Mouse (Mus musculus): ENCODE results near the gene Btbd16.

The Btbd16 gene

DNA sequence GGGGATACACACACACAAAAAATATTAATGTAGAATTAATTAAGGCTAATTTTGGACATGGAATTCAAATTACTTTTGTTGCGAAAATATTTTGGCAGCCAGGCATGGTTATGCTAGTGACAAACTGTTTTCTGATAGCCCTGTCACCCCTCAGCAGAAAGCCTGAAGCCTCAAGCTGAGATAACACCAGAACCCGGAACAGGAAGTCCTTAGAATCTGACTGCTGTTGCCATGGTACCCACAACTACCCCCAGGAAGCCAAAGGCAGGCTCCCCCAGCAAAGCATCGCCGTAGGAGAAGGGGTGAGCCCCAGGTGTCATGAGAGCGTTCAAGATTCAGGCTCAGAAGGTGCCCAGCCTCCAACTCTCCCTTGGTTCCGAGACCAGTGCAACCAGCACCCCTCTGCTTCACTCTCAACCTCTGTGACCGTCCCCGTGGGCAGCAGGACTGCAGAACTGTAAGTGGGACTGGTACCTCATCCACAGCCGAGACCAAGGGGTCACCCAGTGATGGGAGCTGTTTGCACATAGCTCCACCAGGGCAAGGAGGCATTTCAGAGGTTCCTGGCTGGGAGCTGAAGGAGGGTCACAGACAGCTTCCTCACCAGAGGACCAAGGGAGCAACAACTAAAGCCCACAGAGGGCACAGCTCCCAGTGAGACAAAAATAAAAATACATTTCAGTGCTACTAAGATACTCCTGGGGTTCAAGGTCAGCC, at the start of gene Btbd16:
TSS of gene Btbd16 (plus strand) at position 156 of the 717 bp plus-strand sequence.
- ChIA-PET POLR2A (interaction anchor here in 2 of 4 experiments (0.5 to 1.4 kb wide), 3 partner anchors 9 to 53 kb away, joined by 3 to 7 read pairs (median 4); no protein-coding TSS in a partner anchor), CTCF (interaction anchor here (0.5 to 2.7 kb wide), 13 partner anchors 10 to 241 kb away, joined by 3 to 22 read pairs (median 3); no protein-coding TSS in a partner anchor)

DNA sequence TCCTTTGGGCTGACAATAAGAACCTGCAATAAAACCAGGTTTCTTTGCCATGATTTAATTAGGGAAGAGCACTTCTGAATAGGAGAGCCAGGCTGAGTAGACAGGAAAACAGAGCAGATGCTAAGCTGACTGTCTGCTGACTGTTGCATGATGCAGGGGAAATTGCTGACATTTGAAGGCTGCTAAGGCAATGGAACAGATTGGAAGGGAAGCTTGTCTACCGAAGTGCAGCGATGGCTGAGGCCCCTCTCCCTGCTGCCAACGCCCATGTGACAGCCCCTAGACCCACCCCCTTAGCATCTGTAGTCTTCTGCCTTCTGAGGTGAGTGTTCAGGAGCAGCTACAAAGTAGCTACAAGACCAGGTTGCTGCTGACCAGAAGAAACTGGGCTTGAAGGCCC, 47.7 kb upstream of the Btbd16 start:
- POLR2A ChIA-PET = interaction anchor here (0.6 to 4.5 kb wide), 19 partner anchors 9 to 885 kb away, joined by 3 to 19 read pairs (median 4); no protein-coding TSS in a partner anchor
- CTCF ChIA-PET = interaction anchor here in 3 of 4 experiments (0.6 to 1.9 kb wide), 6 partner anchors 12 to 227 kb away, joined by 3 to 13 read pairs (median 3); no protein-coding TSS in a partner anchor

DNA sequence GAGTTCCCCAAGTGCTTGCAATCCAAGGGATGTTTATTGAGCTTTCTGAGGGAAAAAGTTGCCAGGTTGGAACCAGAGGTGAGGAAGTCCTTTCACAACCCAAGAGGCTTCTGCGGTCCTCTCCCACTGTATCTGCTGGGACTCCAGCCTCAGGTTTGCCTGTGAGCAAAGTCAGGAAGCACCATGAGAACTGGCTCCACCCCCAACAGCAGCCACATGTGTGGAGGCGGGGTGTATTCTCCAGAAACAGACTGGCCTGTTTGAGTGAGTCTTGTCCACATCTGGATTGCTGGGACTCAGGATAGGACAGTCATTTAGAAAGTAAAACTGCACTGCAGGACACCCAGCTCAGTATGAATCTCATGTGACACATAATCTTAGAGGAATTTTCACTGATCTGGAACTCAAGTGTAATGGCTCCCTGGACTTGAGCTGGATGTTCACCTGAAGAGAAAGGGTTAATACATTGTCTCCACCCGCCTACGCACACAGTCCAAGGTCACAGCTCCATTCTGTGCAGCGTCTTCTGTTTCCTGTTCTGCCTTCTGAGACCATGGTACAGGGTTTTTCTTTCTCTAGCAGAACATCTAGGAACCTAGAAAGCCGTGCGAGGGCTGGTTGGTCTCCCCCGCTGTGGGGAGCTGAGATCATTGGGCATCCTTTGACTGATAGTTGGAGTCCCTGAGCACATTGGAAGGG, 47.0 kb upstream of the Btbd16 start:
- ChIA-PET POLR2A (interaction anchor here in 2 of 4 experiments (0.6 to 4.5 kb wide), 20 partner anchors 9 to 133 kb away, joined by 3 to 19 read pairs (median 4); no protein-coding TSS in a partner anchor), CTCF (interaction anchor here in 3 of 4 experiments (0.6 to 1.9 kb wide), 6 partner anchors 12 to 227 kb away, joined by 3 to 13 read pairs (median 3); no protein-coding TSS in a partner anchor)

DNA sequence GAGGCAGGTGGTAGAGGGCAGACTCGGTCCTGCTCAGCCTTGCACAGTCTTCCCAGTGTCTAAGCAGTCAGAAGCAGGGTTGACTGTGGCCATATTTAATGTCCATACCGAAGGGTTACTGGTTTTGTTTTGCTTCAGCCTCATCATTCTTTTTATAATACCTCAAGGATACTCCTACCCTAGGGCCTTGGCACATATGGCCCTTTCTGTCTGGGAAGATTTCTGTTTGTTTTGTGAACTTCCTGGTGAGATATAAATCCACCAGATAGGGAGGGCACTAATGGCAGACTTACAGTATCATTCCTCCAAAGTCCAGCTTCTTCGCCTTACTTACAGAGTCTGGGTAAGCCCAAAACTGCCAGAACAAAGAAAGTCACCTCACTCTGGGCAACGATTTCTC, 46.3 kb upstream of the Btbd16 start:
- POLR2A ChIA-PET = interaction anchor here in 2 of 4 experiments (0.7 to 4.5 kb wide), 9 partner anchors 9 to 56 kb away, joined by 3 to 19 read pairs (median 4); no protein-coding TSS in a partner anchor
- CTCF ChIA-PET = interaction anchor here in 2 of 4 experiments (1.4 to 1.9 kb wide), 3 partner anchors 13 to 35 kb away, joined by 3 to 13 read pairs (median 8); no protein-coding TSS in a partner anchor

DNA sequence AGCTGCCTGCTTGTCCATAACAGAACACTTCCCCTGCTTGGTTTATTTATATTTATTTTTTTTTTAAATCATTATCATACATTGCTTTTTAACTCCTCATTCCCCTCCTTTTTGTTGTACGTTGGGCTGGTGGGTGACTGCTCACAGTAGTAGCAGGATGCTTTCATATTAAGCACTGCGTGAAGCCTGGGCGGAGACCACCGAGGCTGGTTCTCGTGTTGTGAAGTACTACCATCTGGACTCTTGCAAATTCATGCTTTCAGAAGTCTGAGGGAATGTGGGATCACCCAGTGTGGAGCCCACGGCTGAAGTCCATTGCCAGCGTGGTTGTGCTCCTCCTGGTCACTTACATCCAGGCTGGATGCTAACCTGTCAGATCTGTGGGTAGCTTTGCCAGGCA, 42.1 kb upstream of the Btbd16 start:
- ChIA-PET POLR2A (interaction anchor here in 1 of 4 experiments (0.6 kb wide), 1 partner anchor 39 kb away, joined by 4 read pairs; no protein-coding TSS in a partner anchor), CTCF (no interaction called here)

DNA sequence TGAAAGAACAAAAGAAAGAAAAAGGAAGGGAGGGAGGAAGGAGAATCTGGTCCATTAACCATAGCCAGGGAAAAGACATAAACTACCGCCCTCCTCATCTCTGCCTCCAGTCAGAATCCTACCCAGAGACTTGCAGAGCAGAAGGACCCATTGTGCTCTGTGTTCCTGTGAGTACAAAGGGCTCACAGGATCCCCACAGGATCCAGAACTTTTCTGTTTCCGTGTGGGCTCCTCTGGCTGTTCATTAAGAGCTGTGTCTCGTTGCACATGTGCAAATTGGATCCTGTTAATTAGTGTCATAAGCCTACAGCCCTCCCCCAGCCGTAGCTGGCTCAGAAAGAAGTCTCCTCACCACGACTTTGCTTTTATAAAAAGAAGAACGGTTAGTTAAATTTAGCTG, 41.0 kb upstream of the Btbd16 start:
- POLR2A ChIA-PET = interaction anchor here in 3 of 4 experiments (0.5 to 1.6 kb wide), 12 partner anchors 11 to 338 kb away, joined by 3 to 7 read pairs (median 4); no protein-coding TSS in a partner anchor
- CTCF ChIA-PET = interaction anchor here in 2 of 4 experiments (0.6 to 1.7 kb wide), 6 partner anchors 17 to 128 kb away, joined by 3 to 8 read pairs (median 5); no protein-coding TSS in a partner anchor

DNA sequence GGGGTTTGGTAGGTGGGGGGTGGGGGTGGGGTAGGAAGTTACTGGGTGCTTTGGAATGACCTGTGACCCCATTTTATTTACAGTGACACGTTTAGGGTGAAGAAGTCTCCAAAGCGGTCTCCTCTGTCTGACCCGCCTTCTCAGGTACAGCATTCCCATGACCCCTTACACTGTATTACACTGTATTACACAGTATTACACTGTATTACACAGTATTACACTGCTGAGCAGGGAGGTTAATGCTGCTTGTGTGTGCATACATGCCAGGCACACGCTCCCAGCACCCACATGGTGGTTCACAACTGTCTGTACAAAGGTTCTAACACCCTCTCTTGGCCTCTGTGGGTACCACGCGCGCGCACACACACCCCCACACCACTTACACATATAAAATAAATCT, 40.4 kb upstream of the Btbd16 start:
- POLR2A ChIA-PET = interaction anchor here in 3 of 4 experiments (0.5 to 1.6 kb wide), 16 partner anchors 9 to 338 kb away, joined by 3 to 7 read pairs (median 4); no protein-coding TSS in a partner anchor
- CTCF ChIA-PET = interaction anchor here in 3 of 4 experiments (0.5 to 1.9 kb wide), 14 partner anchors 9 to 129 kb away, joined by 3 to 9 read pairs (median 4); no protein-coding TSS in a partner anchor

DNA sequence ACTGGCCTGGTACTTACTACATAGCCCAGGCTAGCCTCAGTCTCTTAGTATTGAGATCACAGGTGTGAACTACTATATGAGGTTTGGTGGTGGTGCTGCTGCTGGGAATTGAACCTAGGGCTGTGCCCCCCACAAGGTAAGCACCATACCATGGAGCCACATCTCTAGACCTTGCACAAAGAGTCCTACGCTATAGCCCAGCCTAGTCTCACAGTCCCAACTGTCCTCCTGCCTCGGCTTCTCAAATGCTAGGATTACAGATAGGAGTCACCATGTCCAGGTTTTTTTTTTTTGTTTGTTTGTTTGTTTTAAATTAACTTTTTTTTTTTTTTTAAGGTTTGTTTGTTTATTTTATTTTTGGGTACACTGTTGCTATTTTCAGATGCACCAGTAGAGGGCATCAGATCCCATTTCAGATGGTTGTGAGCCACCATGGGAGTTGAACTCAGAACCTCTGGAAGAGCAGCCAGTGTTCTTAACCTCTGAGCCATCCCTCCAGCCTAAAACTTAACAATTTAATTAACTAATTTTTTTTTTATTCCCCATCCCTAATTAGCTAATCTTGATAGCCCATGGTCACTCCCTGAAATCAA, 39.6 kb upstream of the Btbd16 start:
- CTCF ChIA-PET = interaction anchor here (0.5 to 1.9 kb wide), 14 partner anchors 9 to 1660 kb away, joined by 3 to 9 read pairs (median 5); no protein-coding TSS in a partner anchor
- POLR2A ChIA-PET = interaction anchor here in 3 of 4 experiments (0.5 to 1.6 kb wide), 11 partner anchors 10 to 217 kb away, joined by 3 to 7 read pairs (median 3); no protein-coding TSS in a partner anchor

DNA sequence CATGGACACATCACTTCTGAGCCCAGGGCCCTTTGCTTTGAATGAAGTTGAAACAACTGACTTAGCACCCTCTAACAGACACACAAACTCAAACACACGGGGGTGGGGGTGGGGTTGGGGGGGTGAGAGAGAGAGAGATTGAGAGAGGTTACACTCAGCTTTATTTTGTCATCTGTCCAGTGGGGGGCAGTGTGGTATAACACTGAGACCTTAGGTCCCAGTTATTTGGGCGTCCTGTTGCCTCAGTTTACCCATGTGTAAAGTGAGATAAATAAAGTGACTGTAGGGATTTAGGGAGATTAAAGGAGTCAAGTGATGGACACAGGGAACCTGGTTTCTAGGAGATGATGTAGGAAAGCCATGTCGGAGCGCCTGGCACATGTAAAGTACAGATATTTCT, 32.8 kb upstream of the Btbd16 start:
- ChIA-PET CTCF (interaction anchor here (0.6 to 2.4 kb wide), 23 partner anchors 9 to 264 kb away, joined by 3 to 25 read pairs (median 4); no protein-coding TSS in a partner anchor), POLR2A (interaction anchor here in 2 of 4 experiments (1.0 to 1.9 kb wide), 3 partner anchors 21 to 68 kb away, joined by 3 to 6 read pairs (median 3); no protein-coding TSS in a partner anchor)

DNA sequence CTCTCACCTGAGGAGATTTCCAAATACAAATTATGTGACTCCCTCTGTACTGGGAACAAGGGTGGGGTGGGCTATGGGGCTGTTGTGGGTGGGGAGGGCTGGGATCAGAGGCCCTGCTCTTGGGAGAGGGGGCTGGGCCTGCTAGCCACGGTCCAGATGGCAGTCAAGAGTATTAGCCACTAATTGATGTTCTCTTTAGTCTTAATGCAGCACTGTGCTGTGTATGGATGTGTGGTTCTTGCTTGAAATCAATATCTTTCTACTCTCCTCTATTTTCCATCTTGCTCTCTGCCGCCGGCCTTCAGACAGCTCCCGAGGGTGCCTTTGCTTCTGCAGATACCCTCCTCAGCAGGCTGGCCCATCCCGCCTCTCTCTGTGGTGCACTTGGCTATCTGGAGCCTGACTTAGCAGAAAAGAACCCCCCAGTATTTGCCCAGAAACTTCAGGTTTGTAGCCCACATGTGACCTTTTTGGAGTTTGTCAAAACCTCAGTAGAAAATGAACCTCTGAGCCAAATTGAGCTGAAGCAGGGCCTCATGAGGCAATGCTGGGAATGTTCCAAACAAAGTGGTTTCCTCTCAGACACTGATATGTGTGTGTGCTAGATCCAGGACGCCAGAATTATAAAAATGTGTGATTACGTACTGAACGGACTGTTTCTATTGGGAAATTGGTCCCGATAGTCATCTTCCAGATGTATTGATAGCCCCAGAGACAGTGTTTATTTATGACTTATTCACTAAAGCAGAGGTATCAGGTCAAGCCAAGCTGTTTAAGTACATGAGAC, 30.4 kb upstream of the Btbd16 start:
- ChIA-PET CTCF (interaction anchor here (0.7 to 1.7 kb wide), 5 partner anchors 10 to 70 kb away, joined by 3 to 9 read pairs (median 5); no protein-coding TSS in a partner anchor), POLR2A (interaction anchor here in 1 of 4 experiments (0.6 to 1.6 kb wide), 3 partner anchors 21 to 76 kb away, joined by 4 to 5 read pairs (median 4); no protein-coding TSS in a partner anchor)

DNA sequence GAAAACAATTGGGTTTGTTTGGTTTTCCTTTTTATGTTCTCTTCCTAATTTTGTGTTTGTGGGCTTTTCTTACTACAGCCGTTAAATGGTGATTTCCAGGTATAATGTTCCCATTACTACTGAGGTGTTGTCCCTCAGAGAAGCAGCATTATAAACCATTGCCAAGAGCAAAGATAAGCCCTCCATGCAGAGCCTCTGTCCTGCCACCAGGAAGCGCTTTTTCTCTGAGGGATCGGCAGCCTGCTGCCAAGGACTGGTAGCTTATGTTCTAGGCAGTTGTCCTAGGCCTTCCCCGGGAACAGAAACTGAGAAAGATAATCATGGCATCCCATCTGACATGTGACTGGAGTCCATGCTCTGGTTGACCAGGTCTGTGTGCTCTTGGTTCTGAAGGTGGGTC, 24.7 kb upstream of the Btbd16 start:
- ChIA-PET CTCF (interaction anchor here in 3 of 4 experiments (0.8 to 2.7 kb wide), 9 partner anchors 8 to 213 kb away, joined by 3 to 20 read pairs (median 4); no protein-coding TSS in a partner anchor), POLR2A (interaction anchor here in 2 of 4 experiments (0.8 to 3.6 kb wide), 9 partner anchors 10 to 104 kb away, joined by 3 to 11 read pairs (median 4); no protein-coding TSS in a partner anchor)

DNA sequence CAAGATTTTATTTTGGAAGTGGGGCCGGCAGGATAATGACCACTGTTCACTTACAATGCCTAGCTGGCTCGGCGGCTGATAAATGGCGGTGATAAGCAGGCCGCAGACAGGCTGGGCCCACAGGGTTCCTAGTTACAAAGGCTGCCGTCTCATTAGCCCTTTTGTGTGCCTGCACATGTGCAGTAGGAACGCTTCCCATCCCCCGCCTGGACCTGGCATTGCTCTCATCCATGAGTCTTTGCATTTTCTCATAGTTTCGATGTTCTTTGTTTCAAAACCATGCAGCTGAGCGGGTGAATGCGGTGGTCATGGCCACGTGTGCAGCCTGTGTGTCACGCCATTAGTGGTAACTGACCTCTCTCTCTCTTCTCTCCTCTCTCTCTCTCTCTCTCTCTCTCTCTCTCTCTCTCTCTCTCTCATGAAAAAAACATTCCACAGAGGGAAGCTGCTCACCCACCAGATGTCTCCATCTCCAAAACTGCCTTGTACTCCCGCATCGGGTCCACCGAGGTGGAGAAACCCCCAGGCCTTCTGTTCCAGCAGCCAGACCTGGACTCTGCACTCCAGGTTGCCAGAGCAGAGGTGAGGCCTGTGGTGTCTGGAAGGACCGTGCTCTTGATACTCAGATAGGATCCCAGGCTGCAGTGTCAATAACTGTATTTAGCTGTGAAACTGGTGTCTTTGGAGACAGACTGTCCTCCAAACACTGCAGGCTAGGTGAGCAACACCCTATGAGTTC, 22.9 kb upstream of the Btbd16 start:
- CTCF ChIA-PET = interaction anchor here (0.7 to 2.7 kb wide), 7 partner anchors 10 to 79 kb away, joined by 3 to 20 read pairs (median 5); no protein-coding TSS in a partner anchor
- POLR2A ChIA-PET = interaction anchor here in 2 of 4 experiments (0.6 to 3.6 kb wide), 6 partner anchors 12 to 338 kb away, joined by 3 to 11 read pairs (median 4); no protein-coding TSS in a partner anchor

DNA sequence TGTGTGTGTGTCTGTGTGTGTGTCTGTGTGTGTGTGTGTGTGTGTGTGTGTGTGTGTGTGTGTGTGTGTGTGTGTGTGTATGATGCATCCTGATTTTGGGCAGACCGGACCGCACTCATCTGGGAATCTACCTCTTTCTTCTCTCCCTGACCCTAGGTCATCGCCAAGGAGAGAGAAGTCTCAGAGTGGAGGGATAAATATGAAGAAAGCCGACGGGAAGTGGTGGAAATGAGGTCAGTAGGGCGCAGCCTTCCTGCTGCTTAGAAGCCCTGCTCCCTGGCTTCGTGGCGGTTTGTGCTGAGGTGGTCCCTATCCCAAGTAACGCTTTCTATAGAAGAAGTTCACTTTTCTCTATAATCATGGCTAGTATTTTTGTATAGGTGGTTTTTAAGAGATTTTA, 22.2 kb upstream of the Btbd16 start:
- CTCF ChIA-PET = interaction anchor here in 2 of 4 experiments (0.7 to 2.0 kb wide), 4 partner anchors 10 to 80 kb away, joined by 3 to 12 read pairs (median 10); no protein-coding TSS in a partner anchor
- POLR2A ChIA-PET = interaction anchor here in 2 of 4 experiments (0.6 to 3.6 kb wide), 4 partner anchors 12 to 337 kb away, joined by 3 to 11 read pairs (median 6); no protein-coding TSS in a partner anchor

DNA sequence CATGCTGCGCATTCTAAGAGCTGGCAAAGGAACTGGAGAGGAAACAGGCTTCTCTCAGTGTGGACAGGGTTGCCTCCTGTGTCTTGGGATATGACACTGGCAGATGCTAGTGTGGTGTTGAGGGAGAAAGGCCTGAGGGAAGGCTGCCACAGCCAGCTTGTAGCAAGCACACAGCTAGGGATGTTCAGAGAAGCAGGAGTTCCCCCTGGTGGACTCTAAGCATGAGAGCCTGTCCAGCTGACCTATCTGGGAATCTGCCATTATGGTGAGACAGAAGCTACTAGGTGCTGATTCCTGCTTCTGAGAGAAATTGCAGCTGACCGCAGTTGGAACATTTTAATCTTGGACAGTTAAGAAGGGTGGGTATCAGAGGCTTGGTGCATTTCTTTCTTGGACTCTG, 19.1 kb upstream of the Btbd16 start:
- CTCF ChIA-PET = interaction anchor here (0.5 to 3.4 kb wide), 12 partner anchors 7 to 239 kb away, joined by 3 to 36 read pairs (median 4); no protein-coding TSS in a partner anchor
- POLR2A ChIA-PET = interaction anchor here in 2 of 4 experiments (1.0 to 2.1 kb wide), 6 partner anchors 8 to 222 kb away, joined by 3 to 9 read pairs (median 6); no protein-coding TSS in a partner anchor

DNA sequence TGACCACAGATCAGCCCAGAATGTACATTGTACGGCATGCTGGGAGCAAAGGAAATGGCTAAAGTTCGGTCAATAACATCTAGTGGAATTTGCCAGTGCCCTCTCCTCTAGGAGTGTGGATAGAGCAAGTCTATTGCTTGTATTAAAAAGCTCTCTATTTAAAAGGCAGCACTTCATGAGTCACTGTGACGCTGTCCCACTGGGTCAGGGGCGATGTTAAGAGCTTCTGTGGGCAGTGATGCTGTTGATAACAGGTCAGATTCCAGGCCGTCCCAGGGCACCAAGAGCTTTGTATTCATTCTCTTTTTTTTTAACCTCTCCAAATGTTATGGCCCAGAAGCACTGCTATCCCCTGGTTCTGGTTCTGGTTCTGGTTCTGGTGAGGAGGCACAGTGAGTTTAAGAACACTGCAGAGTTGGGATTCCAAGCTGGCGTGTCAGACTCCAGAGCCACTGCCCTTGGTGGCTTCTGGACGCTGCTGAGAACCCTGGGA, 17.5 kb upstream of the Btbd16 start:
- POLR2A ChIA-PET = interaction anchor here (0.6 to 1.7 kb wide), 4 partner anchors 9 to 1155 kb away, joined by 3 to 9 read pairs (median 4); no protein-coding TSS in a partner anchor
- CTCF ChIA-PET = interaction anchor here in 1 of 4 experiments (0.6 to 0.9 kb wide), 2 partner anchors 287 to 424 kb away, joined by 3 to 4 read pairs; no protein-coding TSS in a partner anchor

Measured in embryonic stem cell, embryonic (primary cell).